Mouse (Mus musculus) limb, embryonic 12.5 days (tissue): ENCODE measurements around the gene Zdhhc6. TPM values are rescaled to one million over a fixed set of nuclear protein-coding genes. Genes with fewer than 3 reads are reported as not detected.

Experiments
- ATAC-seq: fragments of 200-750 bp; cut with Nextera tagmentation; 2 replicates; pipeline ENCODE4 v1.8.0; 2017; ENCODE audit warnings: low read depth, moderate TSS enrichment; ENCODE audit not compliant: insufficient number of reproducible peaks, insufficient read depth, low FRiP score, low TSS enrichment
- H3K27ac ChIP-seq: fragments of 300-500 bp; sonication (generic); 2 replicates; pipeline ENCODE4 v1.5.1; 2016; ENCODE audit warnings: mild to moderate bottlenecking, moderate library complexity
- H3K27me3 ChIP-seq: fragments of 300-500 bp; sonication (generic); 2 replicates; pipeline ENCODE4 v1.6.1; 2016; ENCODE audit warnings: mild to moderate bottlenecking, moderate library complexity
- H3K36me3 ChIP-seq: fragments of 300-500 bp; sonication (generic); 2 replicates; pipeline ENCODE4 v1.6.1; 2016; ENCODE audit warnings: mild to moderate bottlenecking, moderate library complexity
- H3K4me1 ChIP-seq: fragments of 300-500 bp; sonication (generic); replicated peaks from 2 replicates; pipeline ENCODE4 v1.6.1; 2016
- H3K4me2 ChIP-seq: fragments of 300-500 bp; sonication (generic); 2 replicates; pipeline ENCODE4 v1.6.1; 2016; ENCODE audit warnings: mild to moderate bottlenecking, moderate library complexity
- H3K4me3 ChIP-seq: fragments of 300-500 bp; sonication (generic); replicated peaks from 2 replicates; pipeline ENCODE4 v1.5.1; 2016; ENCODE audit warnings: mild to moderate bottlenecking
- H3K9ac ChIP-seq: fragments of 300-500 bp; sonication (generic); replicated peaks from 2 replicates; pipeline ENCODE4 v1.6.1; 2016; ENCODE audit warnings: mild to moderate bottlenecking, moderate library complexity
- H3K9me3 ChIP-seq: fragments of 300-500 bp; sonication (generic); 2 replicates; pipeline ENCODE4 v1.6.1; 2016; ENCODE audit warnings: mild to moderate bottlenecking, moderate library complexity
- whole genome bisulfite sequencing: fragments of 180-500 bp; shearing (Covaris S2); methylation state at CpG from one replicate; pipeline ENCODE4 v1.1.7; 2016; 5-methylcytosine and 5-hydroxymethylcytosine counted together
- polyA plus RNA-seq: library from polyadenylated mRNA; unstranded; fragments of >200 nt; fragmentation: Nextera tagmentation; extraction: Ambion mirVana; gene quantifications from 2 replicates; pipeline ENCODE4 v1.2.1, GENCODE M21; 2016

Gene Zdhhc6
- polyA plus RNA-seq, 1 experiment from 2014 or later: 98.9 TPM

DNA sequence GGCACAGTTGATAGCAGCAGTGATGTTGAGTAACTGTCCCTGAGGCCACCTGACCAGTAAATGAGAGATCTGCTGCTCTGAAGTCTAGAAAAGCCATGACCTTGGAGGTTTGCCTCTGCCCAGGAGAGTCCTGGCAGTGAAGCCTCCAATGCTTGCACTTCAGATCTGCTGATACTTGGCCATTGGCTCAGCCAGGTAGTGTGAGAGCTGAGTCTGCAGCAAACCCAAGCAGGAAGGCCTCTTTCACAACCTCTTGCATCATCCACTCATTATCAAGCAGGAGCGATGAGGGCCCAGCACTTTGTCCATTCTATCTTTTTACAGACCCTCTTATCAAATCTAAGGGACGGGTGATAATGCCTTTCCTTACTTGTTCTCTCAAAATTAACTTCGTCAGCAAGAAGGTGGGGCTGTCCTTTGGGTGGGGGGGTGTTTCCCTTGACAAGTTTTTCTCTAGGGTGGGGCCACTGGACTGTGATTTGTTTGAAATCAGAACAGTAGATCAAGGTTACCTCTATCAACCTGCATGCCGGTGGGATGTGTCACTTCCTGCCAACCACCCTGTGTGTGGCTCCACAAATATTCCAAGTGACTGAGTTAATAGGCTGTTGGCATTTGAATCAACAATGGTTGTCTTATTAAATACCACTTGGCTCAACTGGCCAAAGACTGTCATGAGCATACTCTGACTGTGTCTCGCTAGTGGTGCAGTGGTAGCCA is 58.0 kb downstream of the Zdhhc6 start:
- H3K9me3 ChIP-seq: no peaks in the 10 kb centered on the region
- H3K27me3 ChIP-seq: no peaks in the 10 kb centered on the region
- H3K36me3 ChIP-seq: no peaks in the 10 kb centered on the region
- no peak overlapping the region for H3K9ac ChIP-seq
- H3K4me1 ChIP-seq: peaks cover 8% of the 10 kb centered on the region; the same call in 1 of the 2 replicates
- no peak overlapping the region for H3K4me3 ChIP-seq
- WGBS: 94% methylated on average over 5 of the region's 5 CpGs
- H3K27ac ChIP-seq: no peak overlapping the region
- H3K4me2 ChIP-seq: no peak overlapping the region
- no peak for ATAC-seq

DNA sequence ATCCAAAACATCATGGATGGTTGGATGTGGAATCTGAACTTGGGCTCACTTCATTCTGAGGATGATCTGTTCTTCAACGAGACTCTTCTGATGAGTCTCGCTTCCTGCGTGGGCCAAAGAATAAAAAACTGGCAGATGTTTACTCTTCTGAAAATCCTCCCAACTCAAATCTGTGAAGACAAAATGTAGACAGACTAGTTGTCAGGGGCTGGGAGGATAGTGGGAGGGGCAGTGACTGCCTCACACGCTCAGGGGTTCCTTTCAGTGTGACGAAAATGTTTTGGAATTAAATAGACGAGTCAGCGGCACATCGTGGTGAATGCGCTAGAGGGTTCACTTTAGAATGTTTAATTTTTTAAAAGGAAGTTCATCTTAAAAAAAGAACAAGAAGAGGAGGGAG is 59.7 kb downstream of the Zdhhc6 start:
- Histone ChIP-seq H3K36me3 (no peaks in the 10 kb centered on the region), H3K9ac (no peak overlapping the region), H3K9me3 (no peaks in the 10 kb centered on the region), H3K4me2 (no peak overlapping the region), H3K4me1 (peaks cover 8% of the 10 kb centered on the region; the same call in 1 of the 2 replicates), H3K27ac (no peak overlapping the region), H3K4me3 (no peak overlapping the region), H3K27me3 (no peaks in the 10 kb centered on the region)
- ATAC-seq: no peak
- WGBS: 88% methylated on average over 9 of the region's 9 CpGs

GRCm38 (mm10) chr19:55254513-55255016 is 61.3 kb downstream of the Zdhhc6 start:
- ATAC-seq: peak; percentile 48; the same call in 1 of the 2 replicates
- peaks cover 8% of the 10 kb centered on the region; the same call in 1 of the 2 replicates for H3K4me1 ChIP-seq
- no peak overlapping the region for H3K27ac ChIP-seq
- H3K36me3 ChIP-seq: no peaks in the 10 kb centered on the region
- no peaks in the 10 kb centered on the region for H3K9me3 ChIP-seq
- H3K4me3 ChIP-seq: peak overlapping the region; percentile 59
- peak overlapping the region; percentile 66 for H3K9ac ChIP-seq
- peak overlapping the region; percentile 94 for H3K4me2 ChIP-seq
- 24% methylated on average over 5 of the region's 5 CpGs for WGBS
- H3K27me3 ChIP-seq: no peaks in the 10 kb centered on the region

GRCm38 (mm10) chr19:55253570-55254441 is 62.0 kb downstream of the Zdhhc6 start:
- H3K4me1 ChIP-seq: peaks cover 8% of the 10 kb centered on the region; the same call in 1 of the 2 replicates
- peak overlapping the region; percentile 59 for H3K4me3 ChIP-seq
- H3K9ac ChIP-seq: peak overlapping the region; percentile 66
- ATAC-seq: peak; percentile 60; the same call in 1 of the 2 replicates
- H3K36me3 ChIP-seq: no peaks in the 10 kb centered on the region
- H3K4me2 ChIP-seq: peak overlapping the region; percentile 94
- H3K27ac ChIP-seq: 0 out of 2 replicates have a peak overlapping the region, but pooled peaks have one; percentile 35
- 1% methylated on average over 32 of the region's 32 CpGs for WGBS
- no peaks in the 10 kb centered on the region for H3K27me3 ChIP-seq
- no peaks in the 10 kb centered on the region for H3K9me3 ChIP-seq

- peak overlapping the region; percentile 59 for H3K4me3 ChIP-seq
- no peak for ATAC-seq
- 7% methylated on average over 9 of the region's 9 CpGs for WGBS
- H3K9me3 ChIP-seq: no peaks in the 10 kb centered on the region
- peaks cover 8% of the 10 kb centered on the region; the same call in 1 of the 2 replicates for H3K4me1 ChIP-seq
- H3K9ac ChIP-seq: peak overlapping the region; percentile 66
- no peaks in the 10 kb centered on the region for H3K36me3 ChIP-seq
- no peak overlapping the region for H3K27ac ChIP-seq
- H3K27me3 ChIP-seq: no peaks in the 10 kb centered on the region
- peak overlapping the region; percentile 94 for H3K4me2 ChIP-seq
These were observed 62.6 kb downstream of the Zdhhc6 start for GRCm38 (mm10) chr19:55253239-55253569.

DNA sequence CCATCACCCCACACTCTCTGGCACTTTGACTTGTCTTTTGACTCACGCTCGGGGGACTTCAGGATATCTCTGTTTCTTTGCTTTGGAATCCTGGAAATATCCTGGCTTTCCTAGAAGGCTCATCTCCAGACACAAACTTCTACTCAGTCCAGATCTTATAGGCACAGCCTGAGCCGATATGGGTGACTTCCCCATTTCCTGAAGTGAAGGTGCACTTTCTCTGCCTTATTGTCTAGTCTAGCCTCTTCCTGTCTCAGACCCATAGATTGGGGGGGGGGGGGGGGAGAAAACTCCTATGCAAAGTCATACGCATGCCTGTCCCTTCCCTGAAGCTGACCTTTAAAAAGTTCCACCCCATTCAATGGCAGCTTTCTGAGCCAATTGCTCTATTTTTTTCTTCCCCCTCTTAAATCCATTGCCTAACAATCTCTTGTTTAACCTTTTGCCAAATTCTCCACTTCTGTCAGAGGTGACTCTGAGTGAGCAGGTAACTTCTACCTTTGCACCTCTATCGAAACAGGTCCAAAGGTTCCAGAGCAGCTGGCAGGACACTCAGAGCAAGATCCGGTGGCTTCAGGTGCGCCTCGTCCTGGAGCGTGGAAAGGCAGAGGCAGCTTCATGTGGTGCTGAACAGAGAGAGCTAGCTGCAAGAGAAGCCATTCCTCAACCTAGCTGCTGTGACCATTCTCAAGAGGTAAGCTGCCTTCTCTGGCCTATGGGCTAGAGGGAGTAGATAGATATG is 64.3 kb downstream of the Zdhhc6 start, which contains the start of gene Acsl5:
Gene Acsl5 (plus strand): TSS at position 556 of the 742 bp plus-strand sequence.
- Histone ChIP-seq H3K9me3 (no peaks in the 10 kb centered on the region), H3K36me3 (no peaks in the 10 kb centered on the region), H3K4me1 (peaks cover 8% of the 10 kb centered on the region; the same call in 1 of the 2 replicates), H3K27ac (no peak within 1 kb of the TSS), H3K9ac (no peak within 1 kb of the TSS), H3K27me3 (no peaks in the 10 kb centered on the region), H3K4me2 (no peak within 1 kb of the TSS), H3K4me3 (no peak within 1 kb of the TSS)
- no peak for ATAC-seq
- WGBS: 94% methylated on average over 9 of the region's 9 CpGs

- Histone ChIP-seq H3K4me1 (peaks cover 8% of the 10 kb centered on the region; the same call in 1 of the 2 replicates), H3K27me3 (no peaks in the 10 kb centered on the region), H3K9ac (no peak overlapping the region), H3K36me3 (no peaks in the 10 kb centered on the region), H3K4me2 (no peak overlapping the region), H3K4me3 (no peak overlapping the region), H3K27ac (no peak overlapping the region), H3K9me3 (no peaks in the 10 kb centered on the region)
- 87% methylated on average over 5 of the region's 5 CpGs for WGBS
- ATAC-seq: no peak
These were observed 65.4 kb downstream of the Zdhhc6 start for GRCm38 (mm10) chr19:55250451-55250850.

DNA sequence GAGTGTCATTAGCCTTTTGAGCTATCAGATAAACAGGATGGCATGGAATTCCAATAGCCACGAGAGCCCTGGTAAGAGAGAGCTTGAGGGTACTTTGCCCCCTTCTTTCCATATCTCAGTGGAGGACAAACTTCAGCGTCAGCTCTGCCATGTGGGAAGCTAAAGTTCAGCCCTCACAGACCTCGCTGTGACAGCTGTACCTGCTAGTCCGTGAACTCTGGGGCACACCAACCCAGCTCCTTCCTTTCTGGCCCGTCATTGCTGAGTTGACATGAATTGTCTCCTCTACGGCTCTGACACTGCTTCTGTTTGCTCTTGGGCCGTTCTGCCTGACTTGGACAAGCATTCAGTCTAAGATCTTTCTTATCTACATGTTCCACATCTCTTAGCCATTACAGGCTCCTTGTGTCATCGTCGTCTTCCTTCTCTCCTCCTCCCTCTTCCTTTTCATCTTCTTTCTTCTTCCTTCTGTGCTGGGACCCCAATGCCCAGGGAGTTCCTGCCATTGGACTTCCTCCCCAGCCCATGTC is 67.8 kb downstream of the Zdhhc6 start:
- no peak overlapping the region for H3K9ac ChIP-seq
- WGBS: 64% methylated on average over 9 of the region's 9 CpGs

DNA sequence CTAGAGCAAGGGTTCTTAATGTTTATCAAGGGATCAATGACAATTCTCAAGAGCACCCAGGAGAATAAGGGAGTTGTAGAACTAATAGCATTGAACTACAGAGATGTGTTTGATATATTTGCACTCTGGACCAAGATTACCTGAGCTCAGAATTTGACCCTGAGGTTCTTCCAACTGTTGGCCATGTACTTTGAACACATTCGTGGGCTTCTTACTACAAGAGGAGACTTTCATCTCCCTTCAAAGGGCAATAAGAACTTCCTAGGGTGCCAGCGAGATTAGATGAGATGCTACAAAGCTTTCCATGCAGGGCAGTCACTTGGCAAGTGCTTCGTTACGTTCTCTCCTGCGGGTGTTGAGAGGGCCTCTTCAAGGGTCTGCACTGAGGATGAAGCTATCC is 68.3 kb downstream of the Zdhhc6 start:
- H3K9me3 ChIP-seq: no peaks in the 10 kb centered on the region
- H3K4me2 ChIP-seq: no peak overlapping the region
- H3K4me3 ChIP-seq: no peak overlapping the region
- WGBS: 80% methylated on average over 5 of the region's 5 CpGs
- H3K27me3 ChIP-seq: no peaks in the 10 kb centered on the region
- ATAC-seq: no peak
- no peaks in the 10 kb centered on the region for H3K4me1 ChIP-seq
- no peaks in the 10 kb centered on the region for H3K36me3 ChIP-seq
- no peak overlapping the region for H3K9ac ChIP-seq
- H3K27ac ChIP-seq: no peak overlapping the region

More for the DNA sequence above, 67.8 kb downstream of the Zdhhc6 start:
- Histone ChIP-seq H3K27me3 (no peaks in the 10 kb centered on the region), H3K4me2 (no peak overlapping the region), H3K4me3 (no peak overlapping the region), H3K4me1 (no peaks in the 10 kb centered on the region), H3K36me3 (no peaks in the 10 kb centered on the region), H3K27ac (no peak overlapping the region), H3K9me3 (no peaks in the 10 kb centered on the region)
- no peak for ATAC-seq

DNA sequence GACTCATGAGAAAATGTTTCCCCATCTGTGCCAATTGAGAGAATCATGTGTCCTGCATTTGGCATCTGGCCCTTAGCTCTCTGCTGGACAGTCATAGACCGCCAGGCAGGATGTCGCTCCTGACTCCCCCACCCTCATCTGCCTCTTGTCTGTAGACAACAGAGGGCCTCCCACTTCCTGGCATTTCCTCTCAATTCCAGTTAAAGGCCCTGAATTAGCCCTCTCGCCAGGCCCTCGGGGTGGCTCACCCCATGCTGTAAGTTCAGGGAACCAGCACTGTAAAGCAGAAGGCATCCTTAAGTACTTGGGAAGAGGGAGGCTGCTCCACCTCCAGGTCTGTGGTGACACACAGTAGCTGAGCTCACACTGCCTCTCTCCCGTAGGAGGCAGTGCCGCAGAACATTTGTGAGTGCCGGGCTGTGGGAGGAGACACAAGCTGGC is 71.0 kb downstream of the Zdhhc6 start:
- 17% methylated on average over 7 of the region's 7 CpGs for WGBS
- Histone ChIP-seq H3K27me3 (no peaks in the 10 kb centered on the region), H3K36me3 (no peaks in the 10 kb centered on the region), H3K27ac (no peak overlapping the region), H3K4me3 (no peak overlapping the region), H3K4me1 (no peaks in the 10 kb centered on the region), H3K9ac (no peak overlapping the region), H3K9me3 (no peaks in the 10 kb centered on the region), H3K4me2 (no peak overlapping the region)
- ATAC-seq: no peak
